Mouse (Mus musculus) lung, postnatal 14 days (tissue): ENCODE measurements around the gene Nrxn1.
"Not testable (repeated sequence)": the region's sequence is repeated elsewhere in the genome, so short reads cannot be mapped to it uniquely, and the experiment has no call there.

Experiments
- DNase-seq: peaks from one replicate; pipeline ENCODE4 v3.0.0; 2021

The Nrxn1 gene

DNA sequence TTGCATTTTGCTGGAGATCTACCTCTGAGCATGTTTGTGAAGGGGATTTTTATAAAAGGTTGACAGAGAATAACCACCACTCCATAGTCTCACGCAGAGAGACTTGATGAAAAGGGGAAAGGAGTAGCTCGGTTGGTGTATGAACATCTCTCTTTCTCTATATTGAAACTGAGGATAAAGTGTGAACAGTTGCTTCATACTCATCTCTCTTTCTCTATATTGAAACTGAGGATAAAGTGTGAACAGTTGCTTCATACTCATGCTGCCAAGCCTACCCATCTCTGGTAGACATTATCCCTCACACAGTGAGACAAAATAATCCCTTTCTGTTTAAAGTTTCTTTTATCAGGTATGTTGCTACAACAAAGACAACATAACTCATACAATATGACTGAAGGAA is 854.4 kb downstream of the Nrxn1 start:
- DNase-seq: no peak

DNA sequence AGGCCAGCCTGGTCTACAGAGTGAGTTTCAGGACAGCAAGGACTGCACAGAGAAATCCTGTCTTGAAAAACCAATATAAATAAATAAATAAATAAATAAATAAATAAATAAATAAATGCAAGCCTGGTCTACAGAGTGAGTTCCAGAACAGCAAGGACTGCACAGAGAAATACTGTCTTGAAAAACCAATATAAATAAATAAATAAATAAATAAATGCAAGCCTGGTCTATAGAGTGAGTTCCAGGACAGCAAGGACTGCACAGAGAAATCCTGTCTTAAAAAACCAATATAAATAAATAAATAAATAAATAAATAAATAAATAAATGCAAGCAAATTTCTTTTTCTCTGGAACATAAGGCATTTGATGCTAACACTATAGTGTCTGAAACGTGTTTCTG is 857.2 kb downstream of the Nrxn1 start:
- DNase-seq: not testable (repeated sequence)

DNA sequence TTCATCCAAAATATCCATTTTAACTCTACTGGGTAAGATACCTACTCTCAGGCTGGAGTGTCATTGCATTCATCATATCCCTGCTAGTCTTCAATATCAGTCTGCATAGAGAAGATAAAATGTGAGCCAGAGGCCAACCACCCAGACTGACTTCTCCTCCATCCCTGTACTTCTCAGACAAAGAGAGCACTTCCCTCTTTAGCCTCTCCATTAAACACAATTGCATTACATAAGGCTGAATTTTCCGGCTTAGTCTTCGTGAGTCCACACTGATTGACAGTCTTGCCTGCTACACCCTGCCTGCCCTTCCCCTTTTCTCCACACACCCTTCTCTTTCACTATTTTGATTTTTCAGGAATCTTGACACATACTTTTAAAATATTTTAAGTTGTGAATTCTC is 858.1 kb downstream of the Nrxn1 start:
- no peak for DNase-seq

DNA sequence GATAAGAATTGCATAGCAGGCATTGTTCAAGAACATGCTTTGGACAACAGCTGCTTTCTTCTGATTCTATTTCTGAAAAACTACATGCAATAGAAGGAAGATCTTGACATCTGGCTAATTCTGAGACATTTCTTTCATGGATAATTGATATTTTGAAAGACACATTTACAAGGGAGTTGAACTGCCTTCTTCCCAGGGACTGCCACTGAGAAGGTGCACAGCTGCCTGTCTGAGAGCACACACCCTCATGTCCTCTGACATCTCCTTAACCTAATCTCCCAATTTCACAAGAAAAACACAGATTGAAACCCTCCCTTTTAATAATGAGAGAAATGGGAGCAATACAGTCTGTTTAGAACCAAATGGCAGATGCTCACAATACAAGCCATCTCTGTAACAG is 884.3 kb downstream of the Nrxn1 start:
- no peak for DNase-seq

DNA sequence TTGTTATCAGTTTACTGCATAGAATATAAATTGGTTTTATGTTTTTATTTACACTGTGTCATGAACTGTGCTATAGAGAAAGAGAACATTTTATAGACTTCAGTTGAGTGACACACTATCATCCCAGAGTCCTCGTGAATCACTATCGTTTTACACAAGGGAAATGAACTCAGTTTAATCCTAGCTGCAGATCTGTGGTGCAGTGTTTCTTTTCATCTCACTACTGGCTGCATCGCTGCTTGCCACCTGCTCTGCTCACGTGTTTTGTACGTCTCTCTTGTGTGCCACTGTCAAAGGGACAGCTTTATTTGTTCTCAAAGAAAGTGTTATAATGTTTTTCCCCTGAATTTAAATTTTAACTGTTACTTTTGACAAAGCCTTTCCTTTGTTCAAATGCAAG is 885.3 kb downstream of the Nrxn1 start:
- DNase-seq: no peak

DNA sequence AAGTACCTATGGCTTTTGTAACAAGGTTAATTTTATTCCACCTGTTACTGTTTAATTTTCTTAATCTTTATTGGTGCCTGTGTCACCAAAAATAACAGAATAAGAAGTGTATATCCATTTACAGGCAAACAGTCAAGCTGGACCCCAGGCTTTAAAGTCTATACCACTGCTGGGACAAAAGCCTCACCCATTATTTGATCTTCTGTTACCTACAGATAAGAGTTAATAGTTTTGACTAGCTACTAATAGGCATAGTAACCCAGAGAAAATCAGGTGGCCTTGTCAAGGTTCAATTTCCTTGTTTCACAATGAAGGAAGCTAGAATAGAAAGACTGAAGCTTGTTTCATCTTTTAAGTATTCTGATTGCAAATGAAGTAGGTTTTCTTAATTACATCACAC is 888.9 kb downstream of the Nrxn1 start:
- DNase-seq: no peak

DNA sequence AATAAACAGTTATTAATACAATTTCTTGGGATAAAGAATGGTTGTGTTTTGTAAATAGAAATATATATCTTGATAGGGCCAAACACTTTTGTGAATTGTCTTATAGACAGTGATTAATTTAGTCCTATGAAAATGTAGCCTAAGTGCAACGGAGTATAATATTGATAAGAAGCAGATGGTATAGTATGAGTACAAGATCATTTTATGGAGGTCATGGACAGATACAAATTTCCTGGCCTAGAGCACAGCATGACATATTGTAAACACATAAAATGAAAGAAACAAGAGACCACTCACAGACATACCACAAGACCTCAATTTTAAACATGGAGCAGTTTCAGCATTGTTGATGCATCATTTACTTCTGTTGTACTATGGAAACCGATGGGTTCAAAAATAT is 890.1 kb downstream of the Nrxn1 start:
- DNase-seq: no peak

DNA sequence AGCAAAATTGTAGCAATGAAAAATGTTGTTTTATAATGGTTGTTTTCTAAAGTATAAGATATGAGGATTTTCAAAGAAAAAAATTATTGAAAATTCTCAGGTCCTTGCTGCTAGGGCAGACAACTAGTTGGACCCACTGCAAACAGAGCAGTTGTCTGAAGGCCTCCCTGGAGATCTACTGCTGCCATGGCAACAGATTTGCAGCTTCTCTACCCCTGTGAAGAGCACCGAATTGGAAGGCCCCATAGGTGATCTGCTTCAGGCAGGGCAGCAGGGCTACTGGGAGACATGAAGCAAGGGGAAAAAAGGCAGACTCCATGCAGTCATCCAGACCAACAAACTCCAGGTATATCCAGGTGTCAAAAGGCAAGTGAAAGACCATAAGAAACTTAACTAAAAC is 896.1 kb downstream of the Nrxn1 start:
- no peak for DNase-seq

DNA sequence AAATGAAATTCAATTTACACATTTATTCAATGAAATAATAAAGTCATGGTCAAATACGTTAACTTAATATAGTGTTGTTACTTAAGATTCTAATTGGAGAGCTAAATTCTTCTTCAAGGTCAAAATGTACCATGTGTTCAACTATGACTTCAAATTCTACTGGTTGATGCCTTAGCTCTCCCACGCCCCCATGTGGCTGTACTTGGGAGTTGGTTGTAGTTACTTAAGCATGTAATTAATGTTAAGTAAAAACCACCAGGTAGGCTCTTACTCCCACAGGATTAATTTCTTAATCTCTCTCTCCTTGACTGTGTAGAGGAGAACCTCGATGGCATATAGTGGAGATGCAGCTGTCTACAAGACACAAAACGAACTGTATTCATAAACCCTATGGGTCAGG is 951.3 kb downstream of the Nrxn1 start:
- DNase-seq: no peak

DNA sequence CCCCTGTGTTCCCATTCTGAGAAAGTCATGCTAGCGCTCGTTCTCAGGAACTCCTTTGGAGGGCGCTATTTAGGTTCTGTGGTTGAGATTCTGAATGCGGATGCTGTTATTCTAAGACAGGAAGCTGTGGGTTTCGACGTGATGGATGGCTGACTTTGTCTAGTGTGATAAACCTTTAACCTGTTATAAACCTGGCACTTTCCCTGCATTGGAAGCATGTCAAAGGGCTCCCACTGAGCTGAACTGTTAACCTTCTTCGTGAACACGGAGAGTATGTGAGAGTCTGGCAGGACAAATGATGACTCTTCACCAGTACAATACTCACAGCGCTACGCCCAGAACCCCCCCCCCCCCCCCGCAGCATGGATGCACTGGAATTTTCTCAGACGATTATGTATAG is 962.0 kb downstream of the Nrxn1 start:
- no peak for DNase-seq

DNA sequence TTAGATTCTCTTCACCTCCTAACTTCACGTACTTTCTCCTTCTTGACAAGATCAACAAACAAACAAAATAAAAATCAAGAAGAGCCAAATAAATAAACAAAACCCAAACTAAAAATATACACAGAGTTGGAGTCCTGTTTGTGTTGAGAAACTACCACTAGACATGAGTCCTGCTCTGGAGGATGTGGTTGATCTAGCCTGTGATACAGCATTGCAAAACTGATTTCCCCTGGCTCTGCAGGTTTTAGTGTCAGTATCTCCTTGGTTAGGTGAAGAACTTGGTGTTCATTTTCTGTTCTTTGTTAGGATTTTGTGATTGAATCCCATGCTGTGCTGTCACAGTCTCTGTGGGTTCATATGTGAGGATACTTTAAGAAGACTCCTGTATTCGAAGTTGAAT is 963.7 kb downstream of the Nrxn1 start:
- no peak for DNase-seq

DNA sequence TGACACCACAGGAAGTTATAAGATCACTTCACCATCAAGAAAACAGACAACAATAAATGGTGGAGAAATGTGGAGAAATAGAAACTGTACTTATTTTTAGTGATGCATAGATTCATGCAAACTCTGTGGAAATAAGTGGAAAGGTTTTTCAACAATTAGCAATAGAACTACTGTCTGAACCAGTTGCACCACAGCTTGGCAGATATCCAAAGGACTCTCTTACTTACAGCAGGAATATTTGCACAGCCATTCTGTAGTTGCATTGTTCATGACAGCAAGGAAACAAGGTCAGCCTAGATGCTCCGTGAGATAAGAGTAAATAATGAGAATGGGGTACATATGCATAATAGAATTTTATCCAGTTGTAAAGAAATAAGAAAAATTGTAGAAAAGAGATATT is 965.3 kb downstream of the Nrxn1 start:
- no peak for DNase-seq

DNA sequence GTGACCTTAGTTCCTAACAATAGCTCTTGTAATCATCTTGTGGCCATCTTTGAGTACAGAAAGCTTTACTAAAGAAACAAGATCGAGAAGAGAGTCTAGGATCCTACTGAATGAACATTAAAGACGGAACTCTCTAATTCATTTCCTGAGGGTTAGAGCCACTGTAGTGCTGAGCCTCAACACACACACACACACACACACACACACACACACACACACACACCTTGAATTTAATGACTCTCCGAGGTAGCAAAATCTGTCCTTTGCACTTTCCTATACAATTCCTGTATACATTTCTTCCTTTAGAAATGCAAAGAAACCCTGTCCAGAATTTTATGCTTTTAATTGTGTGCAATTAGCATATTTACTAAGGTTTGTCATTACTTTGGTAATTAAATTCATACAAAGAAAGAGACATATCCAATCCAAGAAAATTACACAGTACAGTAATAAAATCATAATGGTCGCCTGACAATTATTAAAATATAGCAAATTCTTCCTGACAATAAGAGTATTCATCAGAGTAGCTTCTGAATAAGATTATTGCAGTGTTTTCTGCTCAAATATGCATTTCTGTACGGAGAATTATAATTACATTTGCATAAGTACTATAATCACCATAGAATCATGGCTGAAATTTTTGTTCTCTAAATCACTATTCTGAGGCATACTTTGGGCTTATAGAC is 969.9 kb downstream of the Nrxn1 start:
- no peak for DNase-seq

DNA sequence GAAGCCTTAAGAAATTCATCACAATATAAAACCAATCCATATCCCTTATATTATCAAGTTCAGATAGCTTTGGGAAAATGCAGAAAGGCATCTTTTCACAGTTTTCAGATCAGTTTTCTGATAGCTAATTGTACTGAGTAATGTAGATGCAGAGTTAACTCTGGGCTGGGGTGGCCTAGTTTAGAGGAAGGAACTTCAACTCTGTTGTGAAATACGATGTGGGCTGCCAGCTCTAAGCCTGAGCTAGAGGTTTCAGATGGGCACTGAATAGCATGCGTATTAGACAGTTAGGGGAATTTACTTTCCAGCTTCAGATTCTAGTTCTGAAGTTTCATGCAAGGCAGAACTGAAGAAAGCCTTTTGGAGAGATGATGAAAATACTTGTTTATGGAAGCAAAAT is 976.6 kb downstream of the Nrxn1 start:
- no peak for DNase-seq

DNA sequence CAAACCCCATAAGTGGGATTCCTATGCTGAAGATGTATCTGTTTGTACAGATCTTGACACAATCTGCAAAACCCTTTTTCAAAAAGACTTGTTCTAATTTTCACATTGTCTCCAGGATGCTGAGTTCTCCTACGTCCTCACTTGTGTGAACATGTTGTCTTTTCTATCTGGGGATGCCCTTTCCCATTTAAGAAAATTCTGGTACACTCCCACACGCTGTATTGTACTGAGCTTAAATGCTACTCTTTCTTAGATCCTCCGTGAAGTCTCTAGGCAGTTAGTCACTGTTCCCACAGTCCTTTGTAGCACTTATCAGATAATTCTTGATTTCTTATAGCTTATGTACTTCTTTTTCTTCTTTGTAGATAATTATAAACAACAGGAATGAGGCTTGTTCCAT is 997.9 kb downstream of the Nrxn1 start:
- DNase-seq: no peak

DNA sequence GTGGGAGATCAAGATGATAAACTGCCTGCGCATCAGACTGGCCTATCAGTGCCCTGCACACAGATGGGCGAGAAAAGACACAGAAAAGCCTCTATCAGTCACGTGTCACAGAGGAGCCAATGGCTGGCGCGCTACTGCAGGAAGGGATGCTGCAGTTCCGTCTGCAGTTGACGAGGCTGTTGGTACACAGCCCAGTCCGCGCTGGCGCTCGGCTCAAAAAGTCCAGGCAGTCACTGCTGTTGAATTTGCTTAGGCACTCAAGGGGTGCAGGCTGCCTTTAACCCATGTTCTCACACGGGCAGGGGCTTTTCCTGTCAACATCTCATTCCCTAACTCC is 1004.6 kb downstream of the Nrxn1 start:
- peak; percentile 26 for DNase-seq

DNA sequence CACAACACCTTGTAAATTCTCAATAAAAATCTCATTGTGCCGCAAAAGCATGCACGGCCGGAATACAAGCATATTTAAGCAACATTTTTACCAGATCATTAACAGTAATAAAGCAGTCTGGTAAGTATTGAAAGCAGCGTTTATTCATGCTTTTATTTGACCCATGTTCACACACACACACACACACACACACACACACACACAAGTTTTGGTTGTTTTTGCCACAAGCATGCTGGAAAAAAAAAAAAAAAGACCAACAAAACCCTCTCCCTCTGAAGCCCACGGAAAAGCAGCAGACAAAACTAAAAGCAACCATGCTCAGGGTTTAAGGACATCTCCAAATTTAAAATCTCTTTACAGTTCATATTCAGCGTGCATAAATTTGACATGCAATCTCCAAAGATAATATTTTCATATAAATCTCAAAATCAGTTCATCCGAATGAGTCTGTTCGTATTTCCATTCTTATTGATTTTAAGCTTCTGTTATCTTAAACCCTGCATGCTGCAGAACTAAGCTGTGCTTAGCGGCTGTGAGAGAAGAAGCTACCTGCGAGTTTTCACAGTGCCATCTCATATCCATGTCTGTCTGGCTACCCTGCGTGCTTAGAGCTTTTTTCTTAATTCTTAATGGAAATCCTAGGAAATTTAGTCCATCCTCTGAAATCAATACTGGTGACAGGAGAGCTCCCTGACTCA is 1005.1 kb downstream of the Nrxn1 start:
- no peak for DNase-seq

DNA sequence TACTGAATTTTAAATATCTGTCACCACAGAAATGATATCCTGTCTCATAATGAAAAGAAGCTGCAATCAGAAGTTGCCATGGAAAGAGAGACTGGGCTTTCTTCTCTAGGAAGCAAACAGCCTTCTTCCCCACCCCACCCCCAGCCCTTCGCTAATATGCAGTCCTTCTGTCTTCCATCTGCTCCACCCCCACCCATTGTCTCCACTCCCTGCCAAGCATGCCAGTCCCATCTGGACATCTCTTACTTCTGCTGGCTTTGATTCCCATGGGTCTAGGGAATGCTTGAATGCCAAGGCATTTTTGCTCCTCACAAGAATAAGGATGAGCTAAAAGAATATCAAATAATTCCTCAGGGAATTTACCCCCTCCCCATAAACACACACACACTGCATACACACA is 1006.0 kb downstream of the Nrxn1 start:
- DNase-seq: no peak

DNA sequence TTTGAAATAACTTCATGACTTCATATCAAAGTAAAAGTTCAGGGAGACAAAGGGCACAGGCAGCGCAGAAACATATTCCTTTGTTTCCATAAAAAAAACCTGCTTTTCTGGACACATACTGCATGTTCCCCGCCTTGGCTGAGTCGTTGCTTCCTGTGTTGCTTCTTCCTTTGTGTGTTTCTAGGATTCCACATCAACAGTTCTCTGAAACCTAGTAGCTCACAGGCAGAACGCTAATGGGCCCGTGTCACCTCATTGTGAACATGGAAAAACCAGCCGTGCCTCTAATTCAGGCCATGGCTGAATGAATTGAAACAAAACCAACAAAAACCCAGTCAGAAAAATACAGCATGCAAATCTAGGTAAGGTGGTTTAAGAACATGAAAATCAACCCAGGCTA is 1013.9 kb downstream of the Nrxn1 start:
- DNase-seq: no peak

DNA sequence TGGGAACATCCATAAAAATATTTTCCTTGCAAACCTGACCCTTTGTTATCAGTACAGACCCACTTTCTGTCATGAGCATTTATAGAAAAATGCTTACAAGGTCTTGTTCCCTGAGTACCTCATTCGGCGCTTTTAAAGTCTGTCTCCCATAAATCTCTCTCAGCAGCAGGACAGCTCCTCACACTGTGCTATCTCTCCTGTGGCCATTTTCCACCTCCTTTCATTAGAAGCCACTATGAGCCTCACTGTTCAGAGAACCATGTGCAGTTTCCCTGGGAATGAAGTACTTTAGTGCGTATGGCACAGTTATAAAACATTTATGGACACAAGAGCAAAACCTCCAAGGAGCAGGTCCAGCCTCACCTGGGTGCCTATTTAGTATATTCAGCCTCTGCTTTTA is 1014.4 kb downstream of the Nrxn1 start:
- DNase-seq: no peak

DNA sequence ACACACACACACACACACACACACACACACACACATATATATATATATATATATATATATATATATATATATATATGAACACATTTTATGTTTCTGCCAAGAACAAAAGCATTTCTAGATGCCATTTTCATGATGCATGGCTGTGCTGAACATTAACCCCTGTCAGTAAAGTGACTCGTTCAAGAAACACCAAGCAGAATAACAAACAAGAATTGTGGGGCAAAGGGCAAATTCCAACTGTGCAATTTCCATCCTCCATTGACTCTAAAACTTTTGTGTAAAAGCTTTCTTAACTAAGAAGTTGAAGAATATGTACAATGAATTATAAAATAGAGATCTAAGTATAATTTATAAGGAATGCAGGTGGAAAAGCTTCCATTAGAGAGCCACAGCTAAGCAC is 1030.0 kb downstream of the Nrxn1 start:
- no peak for DNase-seq

DNA sequence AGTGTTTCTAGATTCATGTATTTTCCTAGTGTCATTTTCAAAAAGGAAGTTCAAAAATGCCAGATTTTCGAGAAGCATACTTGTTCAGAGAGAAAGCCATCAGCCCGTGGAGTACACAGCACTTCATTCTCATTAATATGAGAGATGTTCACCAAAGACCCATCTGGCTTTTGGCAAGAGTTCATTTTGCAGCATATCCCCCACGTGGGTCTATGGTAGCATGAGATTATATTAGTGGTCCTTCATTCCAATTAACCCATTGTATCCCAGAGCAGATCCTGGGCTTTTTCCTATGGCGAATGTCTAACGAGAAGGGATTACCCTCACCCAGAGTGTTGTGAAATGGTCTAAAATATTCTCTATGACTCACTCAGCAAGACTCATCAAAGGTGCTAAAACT is 1032.0 kb downstream of the Nrxn1 start:
- no peak for DNase-seq

DNA sequence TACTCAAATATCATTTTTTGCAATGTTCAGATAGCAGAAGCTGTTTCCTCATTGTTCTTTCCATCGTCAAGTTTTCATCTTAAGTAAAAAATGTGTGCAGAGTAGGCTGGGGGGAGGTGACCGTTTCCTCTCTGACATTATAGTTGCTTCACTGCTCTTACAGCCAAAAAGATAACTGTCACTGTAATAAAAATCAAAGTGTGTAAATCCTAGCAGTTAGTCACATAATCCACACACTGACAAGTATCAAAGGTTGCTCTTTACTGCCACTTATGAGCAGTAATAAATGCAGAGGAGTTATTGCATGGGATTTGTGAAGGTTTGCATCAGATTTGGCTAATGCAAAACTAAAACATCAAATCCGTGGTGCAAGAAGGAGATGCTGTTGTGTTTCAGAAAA is 1032.7 kb downstream of the Nrxn1 start:
- DNase-seq: no peak

DNA sequence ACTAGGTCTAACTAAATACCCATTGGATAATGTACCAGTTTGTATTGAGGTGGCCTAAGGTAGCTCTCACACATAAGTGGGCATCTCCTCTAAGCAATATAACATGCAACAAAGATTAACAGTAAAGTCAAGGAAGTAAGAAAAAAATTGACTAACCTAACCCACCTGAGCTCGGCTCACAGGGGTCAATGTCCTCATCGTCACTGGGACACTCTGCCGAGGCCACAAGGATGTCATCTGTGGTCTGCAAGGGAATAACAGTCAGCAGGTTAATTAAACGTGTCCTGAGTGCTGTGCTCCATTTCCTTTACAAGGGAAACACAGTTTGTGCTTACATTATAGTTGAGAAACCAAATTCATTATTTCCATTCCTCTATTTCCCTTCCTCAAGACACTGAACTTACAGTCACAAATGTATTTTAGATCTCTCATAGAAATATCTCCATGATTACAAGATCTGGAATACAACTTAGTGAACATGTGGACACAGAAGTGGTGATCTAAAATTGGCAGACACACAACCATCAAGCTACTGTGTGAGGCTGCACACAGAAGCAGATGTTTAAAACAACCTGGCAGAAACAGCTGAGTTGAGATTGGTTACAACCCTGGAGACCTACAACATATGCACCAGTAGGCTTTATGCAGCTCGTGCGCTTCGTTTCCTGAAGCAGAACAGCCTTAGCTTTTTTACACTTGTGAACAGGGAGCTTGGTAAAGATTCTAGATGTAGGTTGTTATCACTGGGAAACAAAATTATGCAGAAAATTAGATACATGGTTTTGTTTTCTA is 1033.4 kb downstream of the Nrxn1 start:
- no peak for DNase-seq
